Mouse (Mus musculus): ENCODE data around the gene Scn2b.

The Scn2b gene

GRCm38 (mm10) chr9:45117741-45118431, at the start of gene Scn2b:
Scn2b (plus strand) TSS chr9:45117782.
- DNase-seq: peak; percentile 38 to 55

GRCm38 (mm10) chr9:45071800-45072199, 45.8 kb upstream of the Scn2b start:
- no peak for DNase-seq

GRCm38 (mm10) chr9:45077859-45078258, 39.7 kb upstream of the Scn2b start:
- no peak for DNase-seq

GRCm38 (mm10) chr9:45079011-45079410, 38.6 kb upstream of the Scn2b start, which contains the start of gene Jaml:
Jaml (plus strand) TSS chr9:45079183.
- DNase-seq: no peak

GRCm38 (mm10) chr9:45083132-45083531, 34.5 kb upstream of the Scn2b start:
- DNase-seq: no peak

GRCm38 (mm10) chr9:45084556-45084955, 33.0 kb upstream of the Scn2b start:
- no peak for DNase-seq

- no peak for DNase-seq
Observed at GRCm38 (mm10) chr9:45085741-45086690, 31.6 kb upstream of the Scn2b start.

- DNase-seq: no peak
Observed at GRCm38 (mm10) chr9:45088040-45088439, 29.5 kb upstream of the Scn2b start.

- DNase-seq: no peak
Observed at GRCm38 (mm10) chr9:45090811-45091210, 26.8 kb upstream of the Scn2b start.

GRCm38 (mm10) chr9:45092641-45093040, 24.9 kb upstream of the Scn2b start:
- peak in 1 of 2 experiments; percentile 21 for DNase-seq

GRCm38 (mm10) chr9:45095149-45095937, 22.2 kb upstream of the Scn2b start:
- DNase-seq: no peak

- DNase-seq: no peak
Observed at GRCm38 (mm10) chr9:45097877-45098276, 19.7 kb upstream of the Scn2b start.

- DNase-seq: no peak
Observed at GRCm38 (mm10) chr9:45098426-45098825, 19.2 kb upstream of the Scn2b start.

GRCm38 (mm10) chr9:45102528-45102927, 15.1 kb upstream of the Scn2b start:
- DNase-seq: no peak

- DNase-seq: no peak
Observed at GRCm38 (mm10) chr9:45103211-45103979, 14.2 kb upstream of the Scn2b start.

- no peak for DNase-seq
Observed at GRCm38 (mm10) chr9:45105596-45106374, 11.8 kb upstream of the Scn2b start.

- peak; percentile 78 to 81 for DNase-seq
Observed at GRCm38 (mm10) chr9:45115706-45116105, 1.9 kb upstream of the Scn2b start.

- no peak for DNase-seq
Observed at GRCm38 (mm10) chr9:45116819-45117218, 763 bp upstream of the Scn2b start.

- DNase-seq: peak in 1 of 2 experiments; percentile 24
Observed at GRCm38 (mm10) chr9:45118552-45118951, 970 bp downstream of the Scn2b start.

GRCm38 (mm10) chr9:45119316-45119953, 1.9 kb downstream of the Scn2b start:
- no peak for DNase-seq
